Mouse (Mus musculus) cerebellum, adult 9-10 months (tissue): ENCODE measurements around the gene Sec61a1.

Source experiments
- DNase-seq: peaks from one replicate; pipeline ENCODE4 v3.0.0; 2022

Gene Sec61a1

GRCm38 (mm10) chr6:88518404-88519263 is at the start of gene Sec61a1:
TSS of gene Sec61a1 (minus strand) at chr6:88518905.
- DNase-seq = peak; percentile 93

DNA sequence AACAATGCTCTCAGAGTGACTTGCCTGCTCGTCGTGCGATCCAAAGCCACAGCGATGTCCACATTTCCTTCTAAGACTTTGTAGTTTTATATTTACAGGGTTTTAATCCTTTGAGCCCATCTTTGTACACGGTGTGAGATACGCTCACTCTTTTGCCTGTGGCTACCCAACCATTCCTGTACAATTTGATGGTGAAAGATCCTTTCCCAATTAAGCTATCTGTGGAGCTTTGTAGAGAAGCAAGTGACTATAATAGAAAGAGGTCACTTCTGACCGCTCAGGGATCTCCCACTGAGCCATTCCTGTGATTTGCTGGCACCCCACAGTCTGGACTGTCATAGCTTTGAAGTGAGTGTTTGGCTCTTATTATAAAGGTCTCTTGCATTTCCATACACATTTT is 48.0 kb upstream of the Sec61a1 start:
- DNase-seq = no peak

DNA sequence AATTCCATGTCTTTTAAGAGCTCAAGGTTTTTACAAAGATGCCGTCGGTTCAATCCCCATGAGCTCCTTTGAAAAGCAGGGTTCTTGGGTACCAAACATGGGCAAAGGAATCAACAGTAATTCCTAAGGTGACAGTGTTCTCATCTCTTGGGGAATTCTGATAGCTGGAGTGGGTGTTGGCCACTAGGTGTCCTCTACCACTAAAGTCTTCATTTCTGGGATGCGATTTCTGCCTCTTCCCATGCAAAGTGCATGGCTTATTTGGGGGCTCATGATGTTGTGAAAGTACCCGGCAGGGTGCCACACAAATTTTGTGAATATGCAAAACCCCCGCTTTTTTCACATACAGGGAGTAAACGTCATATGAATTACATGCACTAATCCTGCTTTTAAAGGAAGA is 46.3 kb upstream of the Sec61a1 start:
- peak; percentile 71 for DNase-seq

DNA sequence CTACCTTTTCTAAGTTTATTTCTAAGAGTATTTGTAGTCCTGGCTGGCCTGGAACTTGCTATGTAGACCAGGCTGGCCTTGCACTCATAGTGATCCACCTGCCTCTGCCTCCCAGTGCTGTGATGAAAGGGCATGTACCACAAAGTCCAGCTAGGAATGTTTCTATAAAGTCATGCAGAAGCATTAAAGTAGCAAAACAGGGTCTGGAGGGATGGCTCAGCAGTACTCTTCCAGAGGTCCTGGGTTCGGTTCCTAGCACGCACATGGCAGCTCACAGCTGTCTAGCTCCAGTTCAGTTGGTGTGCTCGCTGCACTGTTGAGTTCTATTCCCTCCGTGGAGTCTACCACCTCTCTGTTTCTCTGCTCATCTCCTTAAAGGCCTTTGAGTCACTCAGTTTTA is 41.5 kb upstream of the Sec61a1 start:
- no peak for DNase-seq

DNA sequence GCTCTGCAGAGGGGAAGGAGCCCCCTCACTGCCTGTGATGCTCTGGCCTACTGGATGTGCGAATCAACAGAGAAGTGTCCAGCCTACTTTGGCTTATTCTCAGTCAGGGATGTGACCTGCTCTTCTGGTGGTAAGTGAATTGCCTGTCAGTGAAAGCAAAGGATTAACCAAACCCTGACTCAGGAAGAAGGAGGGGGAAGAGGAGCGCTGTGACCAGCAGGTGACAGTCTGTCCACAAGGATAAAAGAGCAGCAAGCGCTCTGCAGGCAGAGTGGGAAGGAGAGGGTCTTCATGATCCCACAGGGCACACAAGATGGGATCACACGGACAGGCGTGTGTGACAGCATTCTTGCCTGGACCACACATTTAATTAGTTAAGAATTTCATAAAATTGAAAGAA is 41.0 kb upstream of the Sec61a1 start:
- peak; percentile 68 for DNase-seq

DNA sequence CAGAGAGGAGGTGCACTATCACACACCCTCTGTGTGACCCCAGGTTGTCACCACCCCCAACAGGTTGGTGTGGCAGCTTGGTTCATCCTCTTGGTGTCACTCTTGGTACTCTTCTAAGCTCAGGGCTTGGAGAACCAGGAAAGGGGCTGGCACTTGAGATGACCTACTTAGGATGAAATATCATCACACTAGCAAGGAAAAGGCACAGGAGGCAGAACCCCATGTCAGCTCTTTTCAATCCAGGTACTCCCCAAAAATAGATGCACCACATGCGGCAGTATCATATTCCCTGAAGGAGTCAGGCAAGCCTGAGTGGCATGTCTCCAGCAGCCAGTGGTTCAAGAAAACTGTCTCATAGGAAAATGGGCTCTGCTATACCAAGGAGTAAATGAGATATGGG is 39.4 kb upstream of the Sec61a1 start:
- DNase-seq = peak; percentile 92

GRCm38 (mm10) chr6:88557548-88557947 is 38.8 kb upstream of the Sec61a1 start:
- DNase-seq = peak; percentile 31

DNA sequence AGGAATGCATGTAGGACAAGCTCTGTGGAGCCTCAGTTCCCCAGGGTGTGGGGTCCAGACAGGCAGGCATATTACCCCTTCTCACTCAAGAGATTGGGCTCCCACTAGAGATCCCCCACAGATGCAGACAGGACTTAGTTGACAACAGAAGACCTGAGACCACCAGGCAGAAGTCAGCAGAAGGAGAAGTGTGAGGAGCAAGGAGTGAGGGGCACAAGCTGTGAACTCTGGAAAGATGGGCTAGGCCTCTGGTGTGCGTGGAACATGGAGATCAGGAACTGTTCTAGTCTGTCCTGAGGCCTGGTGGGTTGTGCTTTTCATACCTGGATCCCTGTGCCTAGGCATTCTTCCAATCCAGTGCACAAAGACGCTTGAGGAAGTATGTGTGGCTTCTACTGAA is 31.2 kb upstream of the Sec61a1 start:
- DNase-seq = no peak

DNA sequence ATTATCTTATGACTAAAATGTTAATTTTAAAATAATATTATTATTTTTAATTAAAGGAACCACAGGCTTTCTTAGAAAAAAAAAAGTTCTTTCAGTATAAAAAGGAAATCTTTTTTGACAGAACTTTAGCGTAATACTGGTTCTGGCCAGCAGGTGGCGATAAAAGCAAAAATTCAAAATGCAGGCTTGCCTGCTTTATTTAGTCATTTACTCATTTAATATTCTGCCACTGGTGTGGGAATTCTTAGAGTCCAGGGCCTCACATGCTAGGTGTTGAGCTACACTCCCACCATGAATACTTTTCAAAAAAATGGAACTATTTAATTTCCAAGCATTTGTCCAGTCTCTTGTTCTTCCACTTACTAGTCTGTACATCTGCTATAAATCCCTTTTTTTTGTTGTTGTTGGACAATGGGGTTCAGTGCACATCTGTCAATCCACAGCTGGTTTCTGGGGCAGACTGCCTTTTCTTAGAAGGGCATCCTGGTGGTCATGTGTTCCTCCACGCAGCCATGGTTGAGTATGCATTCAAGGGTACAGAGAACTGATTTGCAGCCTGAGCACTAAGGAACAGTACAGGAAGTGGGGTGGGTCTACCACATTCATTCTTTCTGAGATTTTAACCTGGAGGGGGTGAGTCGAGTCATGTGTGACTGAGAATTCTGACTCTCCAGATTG is 30.6 kb upstream of the Sec61a1 start:
- DNase-seq = peak; percentile 72

- no peak for DNase-seq
These were observed 29.8 kb upstream of the Sec61a1 start for GRCm38 (mm10) chr6:88548405-88549049.

GRCm38 (mm10) chr6:88545397-88545790 is 26.7 kb upstream of the Sec61a1 start:
- no peak for DNase-seq

- DNase-seq = no peak
These were observed 26.1 kb upstream of the Sec61a1 start for GRCm38 (mm10) chr6:88544644-88545396.

GRCm38 (mm10) chr6:88544241-88544640 is 25.5 kb upstream of the Sec61a1 start:
- no peak for DNase-seq

DNA sequence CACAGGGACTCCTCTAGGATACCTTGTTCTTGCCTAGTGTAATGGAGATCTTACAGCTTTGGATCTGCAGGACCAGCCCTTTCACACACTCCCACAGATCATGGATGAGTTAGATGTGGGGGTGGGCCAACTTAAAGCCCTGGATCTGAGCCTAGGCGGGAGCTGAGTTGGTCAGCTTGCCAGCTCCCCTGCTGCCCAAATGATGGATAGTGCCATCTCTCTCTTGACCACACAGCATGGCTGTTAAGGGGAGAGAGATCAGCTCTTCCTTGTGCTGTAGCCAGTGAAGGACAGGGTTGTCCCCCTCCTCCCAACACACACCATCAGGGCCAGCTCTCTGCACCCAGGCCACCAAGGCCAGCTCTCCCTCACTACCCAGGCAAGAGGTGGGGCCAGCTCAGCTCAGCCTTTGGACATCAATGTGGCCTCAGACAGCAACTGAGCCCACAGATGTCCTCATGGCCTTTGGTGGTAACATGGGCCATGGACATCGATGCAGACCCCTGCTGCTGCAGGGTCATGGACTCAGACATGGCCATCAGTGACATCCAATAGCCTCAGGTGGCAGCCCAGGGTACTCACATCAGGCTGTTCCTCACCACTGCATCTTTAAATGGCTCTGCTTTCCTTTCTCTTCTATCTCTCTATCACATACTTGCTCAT is 21.5 kb upstream of the Sec61a1 start:
- DNase-seq = no peak

- DNase-seq = no peak
These were observed 11.6 kb upstream of the Sec61a1 start for GRCm38 (mm10) chr6:88530306-88530705.

GRCm38 (mm10) chr6:88524056-88524455 is 5.4 kb upstream of the Sec61a1 start:
- no peak for DNase-seq

- no peak for DNase-seq
These were observed 4.7 kb upstream of the Sec61a1 start for GRCm38 (mm10) chr6:88523451-88523850.

GRCm38 (mm10) chr6:88523043-88523442 is 4.3 kb upstream of the Sec61a1 start:
- DNase-seq = no peak

DNA sequence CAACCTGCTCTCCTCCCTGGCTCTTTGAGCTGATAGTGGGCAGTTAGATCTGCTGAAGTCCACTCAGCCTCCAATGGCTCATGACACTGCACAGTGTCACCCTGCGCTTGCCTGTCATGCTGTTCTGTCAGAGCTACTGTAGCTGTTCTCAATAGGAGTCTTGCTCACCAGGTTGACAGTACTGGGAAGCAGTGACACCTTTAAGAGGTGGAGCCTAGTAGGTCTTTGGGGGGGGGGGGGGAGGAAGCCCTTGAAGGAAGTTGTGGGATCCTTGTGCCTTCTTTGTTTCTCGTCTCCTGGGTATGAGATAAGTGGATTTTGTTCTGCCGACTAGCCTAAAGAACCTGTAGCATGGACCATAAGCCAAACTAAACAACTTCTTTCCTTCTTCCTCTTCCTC is 3.9 kb upstream of the Sec61a1 start:
- DNase-seq = no peak

GRCm38 (mm10) chr6:88521821-88522220 is 3.1 kb upstream of the Sec61a1 start:
- DNase-seq = no peak

DNA sequence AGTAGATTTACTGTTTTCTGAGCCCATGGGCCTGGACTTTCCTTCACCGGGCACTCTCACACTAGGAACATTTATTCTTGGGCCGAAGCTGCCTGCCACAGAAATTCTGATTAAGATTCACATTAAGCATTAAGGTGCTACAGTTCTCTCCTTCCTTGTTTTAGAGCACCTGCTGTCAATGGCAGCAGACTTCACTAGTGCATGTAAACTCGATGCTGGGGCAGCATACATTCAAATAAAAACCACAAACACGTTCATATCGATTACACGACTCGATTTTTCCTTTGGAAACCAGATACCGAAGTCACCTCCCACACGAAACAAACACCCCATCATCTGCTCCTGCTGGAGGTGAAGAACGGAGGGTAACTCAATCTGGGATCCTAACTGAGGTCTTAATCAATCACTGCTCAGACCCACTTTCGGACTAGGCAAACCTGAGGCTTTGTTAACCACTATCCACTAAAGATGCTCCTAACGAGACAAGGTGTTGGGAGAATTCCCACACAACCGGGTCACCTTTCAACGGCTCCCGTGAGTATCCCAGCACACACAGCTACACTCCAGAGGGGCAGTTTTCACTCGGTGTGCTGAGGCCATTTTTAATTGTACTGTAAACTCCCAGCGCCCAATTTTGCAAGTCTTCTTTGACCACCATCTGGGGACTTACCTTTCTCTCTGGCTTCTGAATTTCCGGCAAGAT is 853 bp downstream of the Sec61a1 start:
- DNase-seq = no peak

- DNase-seq = no peak
These were observed 2.0 kb downstream of the Sec61a1 start for GRCm38 (mm10) chr6:88516667-88517066.
